Mouse (Mus musculus) adipocyte (in vitro differentiated cells): ENCODE measurements around the gene Tmem59.

Experiments
- DNase-seq: peaks from one replicate; pipeline ENCODE4 v3.0.0-alpha.2; 2016; ENCODE audit warnings: low spot score

Tmem59 gene

GRCm38 (mm10) chr4:107178182-107178829 is at the start of gene Tmem59:
TSS of gene Tmem59 (plus strand) at chr4:107178399.
- peak; percentile 98 for DNase-seq

DNA sequence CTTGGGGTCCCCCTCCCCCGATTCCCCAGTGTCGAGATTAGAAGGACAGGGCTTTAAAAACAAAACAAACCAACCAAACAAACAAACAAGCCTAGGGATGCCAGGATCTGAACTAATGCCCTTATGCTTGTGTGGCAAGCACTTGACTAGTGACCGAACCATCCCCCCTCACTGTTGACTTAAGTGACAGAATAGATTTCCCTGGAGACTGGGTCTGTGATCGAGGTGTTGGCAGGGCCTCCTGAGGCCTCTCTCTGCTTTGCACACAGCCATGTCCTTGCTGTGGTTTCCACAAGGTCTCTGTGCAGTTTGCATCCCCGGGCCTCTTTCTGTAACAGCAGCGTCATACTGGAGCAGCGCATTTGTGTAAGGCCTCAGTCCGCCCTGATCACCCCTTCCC is 48.8 kb upstream of the Tmem59 start:
- peak; percentile 19 for DNase-seq

DNA sequence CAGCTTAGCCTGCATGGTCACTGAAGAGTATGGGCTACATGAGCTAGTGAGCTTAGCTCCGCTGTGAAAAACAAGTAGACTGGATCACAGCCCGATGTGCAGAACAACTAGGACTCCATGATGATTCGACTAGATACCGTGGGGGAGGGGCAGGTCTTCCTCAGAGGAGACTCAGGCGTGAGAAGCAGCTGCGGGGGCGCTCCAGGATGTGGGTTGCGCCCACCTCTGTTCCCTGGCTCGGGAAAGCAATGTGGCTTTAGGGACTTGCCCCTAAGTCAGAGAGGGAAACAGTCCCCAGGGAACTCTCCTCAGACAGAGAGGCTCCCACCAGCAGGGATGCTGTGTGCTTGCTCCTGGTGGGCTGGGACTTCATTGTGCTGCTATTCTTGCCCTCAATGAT is 47.7 kb upstream of the Tmem59 start:
- DNase-seq, result no peak

GRCm38 (mm10) chr4:107134891-107135290 is 43.3 kb upstream of the Tmem59 start:
- no peak for DNase-seq

DNA sequence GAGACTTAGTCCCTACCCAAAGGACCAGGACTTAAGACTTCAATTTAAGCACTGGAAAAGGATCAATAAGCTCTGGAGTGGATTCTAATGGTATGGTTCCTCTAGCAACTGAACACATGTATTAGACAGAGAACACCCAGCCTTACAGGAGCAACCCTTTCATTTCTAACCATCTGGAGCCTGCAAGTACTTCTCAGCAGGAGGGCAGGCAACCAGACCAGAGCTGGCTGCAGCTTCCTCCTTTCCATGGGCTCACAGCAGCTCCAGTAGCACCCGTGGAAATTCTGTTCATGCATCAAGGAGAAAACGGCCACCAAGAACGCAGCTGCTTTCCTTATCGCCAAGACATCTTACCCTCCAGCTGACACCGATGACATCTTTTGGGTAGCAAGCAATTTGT is 42.5 kb upstream of the Tmem59 start:
- no peak for DNase-seq

GRCm38 (mm10) chr4:107136531-107136930 is 41.7 kb upstream of the Tmem59 start:
- no peak for DNase-seq

DNA sequence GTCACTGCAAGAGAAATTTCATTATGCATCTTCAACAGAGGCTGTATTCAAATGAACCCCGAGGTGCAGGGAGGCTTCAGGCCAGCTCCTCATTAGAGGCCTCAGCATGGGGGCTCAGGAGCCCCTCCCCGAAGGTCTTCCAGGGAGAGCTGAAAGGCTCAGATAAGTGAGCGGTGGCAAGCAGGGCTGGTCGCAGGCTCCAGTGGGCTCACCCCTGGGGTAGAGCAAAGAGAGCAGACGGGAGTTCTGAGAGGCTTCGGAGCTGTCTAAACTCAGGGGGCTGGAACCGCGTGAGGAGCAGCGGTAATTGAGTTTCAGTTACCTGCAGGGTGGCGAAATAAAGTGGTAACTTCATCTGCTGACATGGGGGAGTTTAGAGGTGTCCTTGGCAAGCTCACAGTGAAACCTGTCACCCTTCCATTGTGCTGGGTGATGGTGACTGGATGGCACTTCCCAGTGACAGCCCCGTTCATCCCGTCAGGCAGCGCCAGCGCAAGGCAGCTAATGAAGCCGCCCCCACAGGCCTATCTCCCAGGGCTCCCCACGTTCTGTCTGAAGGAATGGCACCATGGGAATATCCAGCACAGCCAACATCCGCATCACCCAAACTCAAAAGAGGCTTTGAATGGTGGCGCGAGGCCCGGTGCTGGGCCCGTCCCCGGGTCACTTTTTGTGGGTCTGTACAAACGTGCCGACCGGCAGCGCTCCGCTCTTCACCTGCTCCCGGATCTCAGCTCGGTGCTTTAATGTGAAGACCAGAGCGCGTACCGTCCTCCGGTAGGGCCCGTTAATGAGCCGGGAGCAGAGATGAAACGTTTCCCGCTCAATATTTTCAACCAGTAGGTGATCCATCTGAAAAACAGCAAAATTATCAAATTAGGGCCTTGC is 39.0 kb upstream of the Tmem59 start:
- no peak for DNase-seq

GRCm38 (mm10) chr4:107139836-107140631 is 38.2 kb upstream of the Tmem59 start:
- no peak for DNase-seq

DNA sequence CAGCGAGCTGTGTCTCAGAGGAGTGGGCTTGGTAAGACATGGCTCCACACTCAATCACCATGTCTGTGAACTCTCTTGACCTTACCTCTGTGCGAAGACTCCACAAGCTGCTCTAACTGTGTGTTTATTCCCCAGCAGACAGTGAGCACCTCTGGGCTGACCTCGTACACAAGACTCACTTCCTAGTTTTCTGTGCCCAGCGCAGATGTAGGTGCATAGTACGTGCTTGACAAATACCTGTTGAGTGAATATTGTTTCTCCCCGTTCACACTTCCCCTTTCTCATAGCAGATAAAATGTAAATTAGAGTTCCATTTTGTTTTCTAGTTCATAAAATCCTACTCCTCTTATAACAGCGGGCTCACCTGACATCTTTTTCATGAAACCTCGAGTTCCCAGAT is 34.7 kb upstream of the Tmem59 start:
- no peak for DNase-seq

DNA sequence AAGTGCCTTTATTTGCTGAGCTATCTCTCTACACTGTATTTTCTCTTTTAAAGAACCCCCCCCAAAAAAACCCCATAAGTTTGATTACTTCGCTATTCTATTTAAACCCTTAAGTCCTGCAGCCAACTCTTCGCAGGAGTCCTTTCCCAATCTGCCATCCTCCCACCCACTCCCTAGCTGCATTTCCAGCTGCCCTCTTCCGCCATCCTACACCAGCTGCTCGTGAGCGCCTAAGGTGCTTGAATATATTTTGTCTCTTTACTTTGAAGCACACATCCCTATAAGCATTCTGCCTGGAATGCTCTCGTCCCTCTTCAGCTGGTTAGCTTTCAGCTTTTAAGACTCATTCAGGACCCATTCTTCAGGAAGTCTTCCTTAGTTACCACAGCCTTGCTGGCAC is 27.2 kb upstream of the Tmem59 start:
- DNase-seq, result no peak

- DNase-seq, result no peak
Measured at GRCm38 (mm10) chr4:107152571-107152970, 25.6 kb upstream of the Tmem59 start.

- DNase-seq, result no peak
Measured at GRCm38 (mm10) chr4:107156983-107157401, 21.2 kb upstream of the Tmem59 start.

GRCm38 (mm10) chr4:107159166-107159773 is 18.9 kb upstream of the Tmem59 start:
- no peak for DNase-seq

- peak; percentile 28 for DNase-seq
Measured at GRCm38 (mm10) chr4:107160181-107160580, 18.0 kb upstream of the Tmem59 start.

DNA sequence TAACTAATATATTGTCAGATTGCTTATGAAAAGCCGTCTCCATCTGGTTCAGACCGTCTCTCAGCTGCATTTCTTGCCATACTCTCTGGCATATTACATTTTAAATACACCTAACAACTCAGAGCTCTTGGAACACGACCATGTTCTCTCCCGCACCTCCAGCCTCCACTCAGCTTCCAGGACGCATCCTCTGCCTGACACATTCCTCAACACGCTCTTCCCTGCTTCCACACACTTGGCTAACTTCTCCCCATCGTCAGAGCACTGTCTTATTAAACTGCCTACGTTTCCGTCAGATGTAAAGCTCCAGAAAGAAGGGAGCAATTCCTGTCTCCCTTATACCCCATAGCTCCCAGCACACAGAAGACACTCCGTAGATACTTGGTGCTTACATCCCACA is 14.9 kb upstream of the Tmem59 start:
- DNase-seq, result no peak

DNA sequence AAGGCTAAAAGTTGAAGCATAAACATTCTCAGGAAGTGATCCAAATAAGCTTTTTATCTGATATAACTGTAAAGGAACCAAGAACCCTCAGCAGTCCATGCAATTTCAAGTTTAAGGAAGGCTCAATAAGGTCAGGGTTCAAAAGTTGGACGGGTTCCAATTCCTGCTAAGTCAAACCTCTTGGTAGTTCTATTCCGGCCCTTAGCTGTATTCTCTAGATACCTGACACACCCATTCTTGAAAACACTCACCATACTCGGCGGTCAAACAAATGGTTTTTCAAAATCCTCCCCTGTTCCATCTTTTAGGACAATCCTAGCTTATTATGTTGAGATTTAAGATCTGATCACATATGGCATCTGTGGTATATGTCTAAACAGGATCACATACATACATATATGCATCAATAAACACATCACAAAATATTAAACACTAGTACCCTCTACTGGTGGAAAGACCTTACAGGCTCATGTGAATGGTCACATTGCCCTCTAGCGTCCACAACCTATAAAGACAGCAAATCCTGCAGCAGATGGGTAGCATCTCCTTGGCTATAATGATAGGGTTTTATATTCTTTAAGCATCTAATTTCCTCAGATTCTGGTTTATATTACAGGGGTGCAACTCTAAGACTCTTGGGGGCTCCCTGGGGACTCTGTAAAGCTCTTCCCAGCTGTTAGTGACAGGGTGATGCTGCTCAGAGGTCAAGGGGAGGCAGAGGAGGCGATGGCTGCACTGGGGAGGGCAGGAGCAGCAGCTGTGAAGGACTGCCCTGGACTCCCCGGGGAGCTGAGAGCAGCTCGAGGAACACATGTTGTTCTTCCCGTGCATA is 14.2 kb upstream of the Tmem59 start:
- peak; percentile 83 for DNase-seq

DNA sequence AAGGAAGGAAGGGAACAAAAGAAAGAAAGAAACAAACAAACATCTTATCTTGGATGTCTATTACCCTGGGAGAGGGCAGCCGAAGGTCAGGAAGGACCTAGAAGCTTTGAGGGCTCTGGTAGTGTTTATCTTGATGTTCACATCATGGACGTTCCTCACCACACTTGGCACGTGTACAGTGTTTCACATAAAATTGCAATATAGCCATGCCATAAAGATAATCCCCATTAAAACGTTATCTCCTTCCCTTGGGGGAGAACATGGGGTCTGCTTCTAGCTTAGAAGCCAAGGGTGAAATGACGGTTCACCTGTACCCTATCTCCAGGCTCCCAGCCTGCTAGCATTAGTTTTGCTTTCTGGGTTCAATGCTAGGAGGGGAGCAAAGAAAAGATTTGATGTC is 11.5 kb upstream of the Tmem59 start:
- no peak for DNase-seq

DNA sequence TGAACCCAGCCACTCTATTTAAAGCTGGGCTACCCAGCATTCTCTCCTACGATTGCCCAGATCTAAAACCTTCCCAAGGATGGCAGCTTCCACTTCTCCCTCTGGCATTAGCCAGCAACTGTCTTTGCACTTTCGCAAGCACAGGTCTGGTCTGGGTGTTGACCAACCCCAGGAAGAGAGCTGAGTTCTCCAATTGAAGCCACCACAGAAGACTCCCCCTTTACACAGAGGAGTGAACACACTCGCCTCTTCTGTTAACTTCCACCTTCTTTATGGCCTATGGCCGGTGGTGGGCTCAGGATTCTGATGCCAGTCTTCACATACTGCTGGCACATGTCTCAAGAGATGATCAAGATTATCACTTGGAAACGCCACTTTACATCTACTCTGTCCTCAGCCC is 10.4 kb upstream of the Tmem59 start:
- DNase-seq, result no peak

DNA sequence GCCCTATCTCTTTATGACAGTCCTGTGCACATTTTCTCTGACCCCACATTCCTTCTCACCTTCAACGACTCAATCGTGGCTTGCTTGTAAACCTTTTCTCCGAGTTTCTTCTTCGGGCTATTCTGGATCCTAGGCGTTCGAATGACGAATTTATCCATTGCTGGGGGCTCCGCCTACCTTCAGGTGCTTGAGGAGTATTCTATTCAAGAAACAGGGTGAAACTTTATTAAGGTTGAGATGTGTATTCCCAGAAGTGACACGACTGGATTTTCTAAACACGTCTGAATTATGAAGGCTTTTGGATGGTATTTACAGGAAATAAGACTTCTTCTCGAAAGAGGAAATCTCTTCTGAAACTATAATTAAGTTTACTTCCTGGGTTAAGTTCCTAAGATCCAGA is 693 bp upstream of the Tmem59 start:
- peak; percentile 14 for DNase-seq

DNA sequence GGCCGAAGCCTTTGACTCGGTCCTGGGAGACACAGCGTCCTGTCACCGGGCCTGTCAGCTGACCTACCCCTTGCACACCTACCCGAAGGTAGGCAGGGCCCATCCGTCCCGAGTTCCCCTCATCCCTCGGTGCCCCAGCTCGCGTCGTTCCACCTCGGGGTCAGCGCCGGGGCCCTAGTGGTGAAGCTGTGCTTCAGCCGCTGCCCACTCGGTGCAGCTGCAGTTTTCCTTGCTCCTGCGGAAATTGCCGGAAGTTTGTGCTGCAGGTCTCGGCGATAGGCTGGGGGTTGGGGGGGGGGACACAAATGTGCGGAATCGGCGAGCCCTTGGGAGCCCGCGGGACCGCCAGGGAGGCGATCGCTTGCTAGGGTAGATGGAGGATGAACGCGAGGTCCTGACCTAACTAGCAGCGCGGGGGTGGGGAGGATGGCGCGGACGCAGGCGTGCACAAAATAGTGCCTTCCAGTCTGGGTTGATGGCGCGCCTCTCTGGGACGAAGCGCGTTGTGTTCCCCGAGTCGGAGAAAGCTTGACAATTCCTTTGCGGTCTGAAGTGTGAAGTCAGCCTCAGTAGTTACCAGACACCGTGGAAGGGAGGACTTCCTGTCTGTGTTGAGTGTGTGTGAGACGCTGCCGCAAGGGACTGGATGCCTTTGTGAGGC is 761 bp downstream of the Tmem59 start, which contains the start of gene Tceanc2:
Gene Tceanc2 (minus strand): TSS at position 287 of the 661 bp plus-strand sequence.
- peak; percentile 49 for DNase-seq

DNA sequence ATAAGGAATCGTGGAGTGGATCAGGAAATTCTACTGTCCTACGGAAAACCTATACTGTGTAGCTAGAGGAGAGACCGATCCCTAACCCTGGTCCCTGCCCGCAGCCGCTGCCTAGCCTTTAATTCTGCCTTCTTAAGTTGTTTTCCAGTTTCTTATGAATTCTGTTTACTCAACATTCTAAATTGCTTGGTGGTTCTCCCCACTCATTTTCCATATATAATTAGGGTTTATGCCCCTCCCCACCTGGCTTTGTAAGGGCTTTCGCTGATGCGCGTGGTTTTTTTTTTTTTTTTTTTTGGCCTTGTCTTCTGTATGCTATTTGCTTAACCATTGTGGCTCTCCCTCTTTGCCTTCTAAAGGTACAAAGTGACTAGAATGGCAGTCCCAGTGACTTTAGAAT is 1.4 kb downstream of the Tmem59 start:
- DNase-seq, result peak; percentile 13
